Mouse (Mus musculus): ENCODE results near the gene Olfr508.
"Not testable (repeated sequence)": the region's sequence is repeated elsewhere in the genome, so short reads cannot be mapped to it uniquely, and the experiment has no call there.

Gene Olfr508

DNA sequence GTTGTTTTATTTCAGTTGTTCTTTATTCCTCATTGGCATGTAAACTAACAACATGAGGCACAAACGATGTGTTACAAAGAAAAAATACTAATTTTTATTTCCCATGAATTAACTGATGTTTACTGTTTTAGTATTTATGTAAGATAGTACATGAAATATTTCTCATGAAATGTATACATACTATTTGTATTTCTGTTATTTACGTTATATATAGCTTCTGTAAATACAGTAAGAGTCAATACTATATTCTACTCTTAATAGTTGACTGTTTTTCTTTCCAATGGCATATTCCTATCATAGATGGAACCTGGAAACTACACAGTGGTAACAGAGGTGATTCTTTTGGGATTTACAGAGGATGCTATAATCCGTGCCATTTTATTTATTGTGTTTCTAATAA, at the start of gene Olfr508:
TSS of gene Olfr508 (plus strand) at position 301 of the 400 bp plus-strand sequence.
- DNase-seq, result no peak

DNA sequence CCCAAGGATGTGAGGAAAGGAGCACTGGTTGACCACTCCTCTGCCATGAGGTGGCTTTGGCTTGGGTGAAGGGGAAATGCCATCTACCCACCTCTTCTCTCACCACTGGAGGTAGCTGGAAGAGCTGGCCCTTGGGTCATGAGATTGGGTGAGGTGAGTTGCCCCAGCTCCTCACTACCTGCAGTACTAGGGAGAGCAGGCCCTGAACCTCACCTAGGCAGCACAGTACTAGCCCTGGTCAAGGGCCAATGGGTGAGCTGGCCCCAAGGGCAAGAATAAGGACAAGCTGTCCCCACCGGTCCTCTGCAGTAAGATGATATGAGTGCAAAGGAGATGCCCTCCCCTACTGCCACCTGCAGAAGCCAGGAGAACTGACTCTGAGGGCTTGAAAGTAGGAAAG, 40.0 kb upstream of the Olfr508 start:
- no peak for DNase-seq

DNA sequence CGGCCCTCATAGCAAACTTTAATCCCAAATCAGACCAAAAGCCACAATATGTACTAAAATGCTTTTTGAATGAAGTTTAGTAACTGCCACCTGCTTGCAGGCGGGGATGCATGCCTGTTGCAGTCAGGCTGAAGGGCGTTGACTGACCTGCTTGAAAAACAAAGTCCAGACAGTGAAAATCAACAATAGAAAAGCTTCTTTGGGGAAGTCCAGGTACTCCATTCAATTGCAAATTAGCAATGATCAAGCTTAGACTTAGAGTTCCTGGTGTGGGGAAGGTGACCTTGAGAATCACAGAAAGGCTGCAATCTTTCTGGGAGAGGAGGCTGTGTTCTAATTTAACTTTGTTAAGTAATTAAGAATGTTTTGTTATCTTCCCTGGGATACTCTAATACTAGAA, 27.9 kb upstream of the Olfr508 start:
- DNase-seq, result not testable (repeated sequence)

DNA sequence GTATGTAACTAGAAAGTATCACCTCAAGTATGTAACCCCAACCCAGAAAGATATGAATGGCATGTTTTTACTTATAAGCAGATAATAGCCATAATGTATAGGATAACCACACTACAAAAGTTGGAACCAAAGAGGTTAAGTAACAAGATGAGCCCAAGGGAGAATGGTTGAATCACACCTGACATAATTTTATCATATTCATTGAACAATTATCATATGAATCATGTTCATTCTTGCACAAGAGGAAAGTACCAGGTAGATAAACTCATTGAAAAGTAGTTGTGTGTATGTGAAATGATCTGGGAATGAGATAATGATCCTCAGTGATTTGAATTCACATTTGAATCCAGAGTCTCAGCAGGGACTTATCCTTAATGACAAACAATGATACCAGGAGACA, 19.3 kb upstream of the Olfr508 start, which contains the start of gene Olfr506:
TSS of gene Olfr506 (plus strand) at position 301 of the 400 bp plus-strand sequence.
- DNase-seq, result no peak

DNA sequence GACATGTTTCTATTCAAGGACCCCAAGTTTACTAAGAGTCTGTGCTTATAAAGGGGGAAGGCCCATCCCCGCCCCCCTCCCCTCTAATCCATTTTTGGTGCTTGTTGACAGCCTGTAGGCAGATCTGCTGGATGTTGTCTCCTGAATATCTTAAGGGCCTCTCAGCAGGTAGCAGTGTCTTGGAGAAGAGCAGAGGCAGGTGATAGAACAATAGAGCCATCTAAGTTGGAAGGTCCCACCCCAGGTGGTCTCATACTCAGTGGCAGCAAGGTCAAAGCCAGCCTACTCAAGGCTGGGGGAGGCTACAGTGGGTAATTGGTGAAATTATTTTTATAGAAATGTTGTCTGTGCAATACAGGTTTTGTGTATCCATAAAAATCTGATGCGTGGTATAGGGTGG, 15.7 kb upstream of the Olfr508 start:
- no peak for DNase-seq

DNA sequence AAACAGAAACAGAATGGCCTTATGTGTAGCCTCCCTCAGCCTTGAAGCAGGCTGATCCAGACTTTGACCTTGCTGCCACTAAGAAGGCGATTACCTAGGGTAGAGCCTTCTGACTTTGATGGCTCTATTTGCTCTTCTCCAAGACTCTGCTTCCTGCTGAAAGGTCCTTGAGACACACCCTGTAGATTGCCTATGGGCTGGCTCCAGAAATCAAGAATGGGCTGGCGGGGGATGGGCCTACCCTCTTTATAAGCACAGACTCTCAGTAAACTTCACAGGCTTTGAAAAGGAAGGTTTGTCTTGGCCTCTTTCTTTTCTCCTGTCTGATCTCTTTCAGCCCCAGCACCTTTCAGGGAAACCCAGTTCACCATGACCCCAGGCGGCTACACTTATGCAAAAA, 13.0 kb upstream of the Olfr508 start:
- DNase-seq, result not testable (repeated sequence)

DNA sequence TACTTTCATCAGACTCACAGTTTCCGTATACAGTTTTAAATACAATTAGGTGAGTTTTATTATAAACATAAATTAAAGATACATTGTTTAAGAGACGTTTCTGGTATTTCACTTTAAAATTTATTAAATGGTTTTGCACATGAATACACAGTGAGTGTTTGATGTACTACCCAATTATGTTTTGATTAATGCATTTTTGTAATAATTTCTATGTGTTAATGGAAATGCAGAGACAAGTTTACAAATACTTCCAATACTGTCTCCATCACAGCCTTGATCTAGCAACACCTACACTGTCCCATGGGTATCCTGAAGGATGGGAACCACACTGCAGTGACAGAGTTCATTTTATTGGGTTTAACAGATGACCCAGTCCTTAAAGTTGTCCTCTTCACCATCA, 8.3 kb upstream of the Olfr508 start, which contains the start of gene Olfr507:
TSS of gene Olfr507 (plus strand) at position 301 of the 400 bp plus-strand sequence.
- DNase-seq, result no peak

DNA sequence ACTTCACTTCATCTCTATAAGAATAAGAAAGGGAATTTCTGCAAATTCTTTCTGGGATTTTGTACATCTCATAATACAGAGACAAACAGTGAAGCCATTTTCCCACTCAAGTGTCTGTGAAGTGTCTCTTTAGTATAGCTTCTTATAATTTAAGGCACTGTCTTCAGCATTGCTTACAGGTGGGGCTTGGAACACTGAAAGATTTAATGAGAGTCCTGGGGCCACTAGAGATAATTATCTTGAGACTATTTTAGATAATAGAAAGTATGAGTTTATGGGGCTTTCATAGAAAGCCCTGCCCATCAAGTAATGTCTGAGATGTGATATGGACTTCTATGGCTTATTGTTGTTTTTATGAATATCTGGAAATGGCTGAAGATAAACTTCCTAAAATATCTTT, 22.0 kb downstream of the Olfr508 start, which contains the start of gene Olfr509:
TSS of gene Olfr509 (minus strand) at position 101 of the 400 bp plus-strand sequence.
- no peak for DNase-seq

DNA sequence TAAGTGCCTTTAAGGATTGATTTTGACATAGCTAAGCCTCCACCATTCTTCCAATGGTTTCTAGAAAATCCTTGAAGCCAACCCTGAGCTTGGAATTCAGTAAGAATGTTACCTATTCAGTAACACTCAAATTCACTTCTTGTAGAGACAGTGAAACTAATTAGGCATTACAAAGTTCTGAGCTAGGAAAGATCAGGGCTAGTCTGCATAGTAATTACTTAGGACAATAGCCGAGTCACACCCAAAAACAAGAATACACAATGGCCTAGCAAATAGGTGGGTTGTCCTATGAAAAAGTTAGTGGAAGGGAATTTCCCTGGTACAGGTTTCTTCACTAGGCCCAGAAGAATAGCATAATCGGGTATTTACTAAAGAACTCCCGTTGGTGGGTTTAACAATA, 32.6 kb downstream of the Olfr508 start:
- DNase-seq, result no peak

DNA sequence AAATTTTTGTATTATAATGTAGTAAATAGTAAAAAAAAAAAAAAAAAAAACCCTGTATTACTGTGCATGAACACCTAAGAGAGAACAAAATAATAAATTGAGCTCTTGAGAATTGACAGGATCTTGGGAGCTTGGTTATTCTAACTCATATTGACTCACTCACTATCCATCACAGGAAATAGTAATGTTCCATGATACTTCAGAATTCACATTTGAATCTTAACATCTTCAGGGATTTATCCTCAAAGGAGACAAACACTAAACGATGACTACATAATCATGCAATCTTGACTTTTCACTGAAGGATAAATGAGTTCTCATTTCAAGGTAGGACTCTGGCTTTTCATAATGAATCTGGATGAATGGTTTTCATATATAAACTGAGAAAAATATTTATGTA, 36.3 kb downstream of the Olfr508 start, which contains the start of gene Olfr510:
TSS of gene Olfr510 (plus strand) at position 301 of the 400 bp plus-strand sequence.
- no peak for DNase-seq

DNA sequence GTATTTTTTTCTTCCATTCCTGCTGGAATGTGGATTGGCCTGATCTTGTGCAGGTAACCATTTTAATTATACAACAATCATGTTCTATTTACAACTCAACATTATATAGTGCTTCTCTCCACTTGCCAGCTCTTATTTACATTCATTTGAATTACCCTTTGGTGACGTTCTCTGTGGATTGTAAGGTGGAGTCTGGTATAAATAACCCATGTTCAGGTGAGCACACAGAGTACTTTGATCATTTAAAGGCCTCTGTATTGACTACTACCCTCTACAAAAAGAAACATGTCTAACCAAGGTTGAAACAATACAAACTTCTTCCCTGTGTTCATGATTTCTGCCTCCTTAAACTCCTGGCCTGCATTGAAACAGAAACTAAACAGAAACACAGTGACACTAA, 41.3 kb downstream of the Olfr508 start:
- DNase-seq, result no peak

DNA sequence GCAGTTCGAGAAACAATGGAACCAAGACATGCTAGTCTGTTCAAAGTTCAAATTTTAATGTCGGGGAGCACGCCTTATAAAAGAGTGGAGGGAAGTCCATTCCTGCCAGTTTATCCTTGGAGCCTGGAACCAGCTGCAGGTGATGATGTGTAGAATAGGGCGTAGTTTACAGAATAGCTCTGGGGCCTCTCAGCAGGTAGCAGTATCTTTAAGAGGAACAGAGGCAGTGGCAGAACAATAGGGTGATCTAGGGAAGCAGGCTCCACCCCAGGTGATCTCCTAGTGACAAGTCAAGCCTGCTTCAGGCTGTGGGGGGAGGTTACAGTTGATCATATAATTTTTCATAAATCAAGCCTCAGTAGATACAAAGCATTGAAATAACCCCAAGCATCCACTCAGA, 49.1 kb downstream of the Olfr508 start:
- DNase-seq, result no peak
